Mouse (Mus musculus) layer of hippocampus, adult 18-20 months (tissue): ENCODE data around the gene A3galt2. TPM values are rescaled to one million over a fixed set of nuclear protein-coding genes. Genes with fewer than 3 reads are reported as not detected.

Experiments used
- DNase-seq, 2 experiments: peaks; one replicate each; pipeline ENCODE4 v3.0.0; 2022; ENCODE audit warnings: low spot score in 2 of 2
- total RNA-seq, 2 experiments: library from RNA; stranded (reverse); gene quantifications; 2 replicates each; pipeline ENCODE4 v1.2.3; 2021

Gene A3galt2
- total RNA-seq, 2 experiments from 2014 or later: 0.28 to 0.35 TPM

- DNase-seq: peak in 1 of 2 experiments; percentile 33
Observed at GRCm38 (mm10) chr4:128727721-128728430, 27.3 kb upstream of the A3galt2 start.

GRCm38 (mm10) chr4:128728431-128728851, 26.7 kb upstream of the A3galt2 start:
- DNase-seq: no peak

GRCm38 (mm10) chr4:128729033-128729708, 26.0 kb upstream of the A3galt2 start:
- DNase-seq: no peak

GRCm38 (mm10) chr4:128729709-128730037, 25.5 kb upstream of the A3galt2 start:
- no peak for DNase-seq

GRCm38 (mm10) chr4:128730271-128730670, 24.9 kb upstream of the A3galt2 start:
- no peak for DNase-seq

GRCm38 (mm10) chr4:128732794-128733193, 22.4 kb upstream of the A3galt2 start:
- no peak for DNase-seq

GRCm38 (mm10) chr4:128733496-128733895, 21.7 kb upstream of the A3galt2 start:
- no peak for DNase-seq

- DNase-seq: peak; percentile 57 to 78
Observed at GRCm38 (mm10) chr4:128734217-128734616, 20.9 kb upstream of the A3galt2 start.

GRCm38 (mm10) chr4:128734721-128735671, 20.2 kb upstream of the A3galt2 start:
- DNase-seq: no peak

GRCm38 (mm10) chr4:128737137-128737589, 18.0 kb upstream of the A3galt2 start:
- no peak for DNase-seq

- DNase-seq: no peak
Observed at GRCm38 (mm10) chr4:128737825-128738610, 17.1 kb upstream of the A3galt2 start.

- DNase-seq: no peak
Observed at GRCm38 (mm10) chr4:128740878-128741277, 14.3 kb upstream of the A3galt2 start.

- no peak for DNase-seq
Observed at GRCm38 (mm10) chr4:128741906-128742305, 13.3 kb upstream of the A3galt2 start.

- no peak for DNase-seq
Observed at GRCm38 (mm10) chr4:128742379-128742970, 12.7 kb upstream of the A3galt2 start.

- DNase-seq: no peak
Observed at GRCm38 (mm10) chr4:128743031-128743626, 12.0 kb upstream of the A3galt2 start.

- DNase-seq: no peak
Observed at GRCm38 (mm10) chr4:128745160-128745559, 10.0 kb upstream of the A3galt2 start.

- no peak for DNase-seq
Observed at GRCm38 (mm10) chr4:128747614-128748270, 7.4 kb upstream of the A3galt2 start.

- no peak for DNase-seq
Observed at GRCm38 (mm10) chr4:128748309-128748708, 6.9 kb upstream of the A3galt2 start.

GRCm38 (mm10) chr4:128751006-128751405, 4.2 kb upstream of the A3galt2 start:
- DNase-seq: no peak
